9 mouse cellular contexts compared by ENCODE assay signal in genomic region chr4:114625357-114625756, GRCm38 (mm10).
DNase-seq lines count a peak whose midpoint lies in the region; ATAC-seq and TF ChIP-seq lines count a peak whose summit lies in the region.
"Had no signal": no experiment of that assay in that cellular context is flagged by ENCODE, and none has a peak within 500 bp of the region (broad histone marks: within the 10 kb centered on the region; RNA-seq: fewer than 3 reads in every experiment).

No protein-coding gene starts in this region.

- WGBS in hindbrain, embryonic 10.5 days = 7% methylated on average over 4 of the region's 4 CpGs
- under 1% methylated on average over 4 of the region's 4 CpGs for WGBS in hindbrain, embryonic 13.5 days
- 5% methylated on average over 4 of the region's 4 CpGs for WGBS in forebrain, embryonic 15.5 days
- 30% methylated on average over 4 of the region's 4 CpGs for WGBS in cerebellum, adult 2 months

- peaks cover 28% of the 10 kb centered on the region for H3K4me1 ChIP-seq in hindbrain, embryonic 10.5 days (replicated peaks)
- peaks cover 18% of the 10 kb centered on the region for H3K4me1 ChIP-seq in hindbrain, embryonic 13.5 days (replicated peaks)
- 0 out of 2 replicates have a peak, but pooled peaks cover 3% of the 10 kb centered on the region for H3K4me1 ChIP-seq in forebrain, embryonic 15.5 days
- H3K4me1 ChIP-seq in cerebellum, adult 2 months (ENCODE audit: control insufficient read depth, insufficient read depth, low read length) = no peaks in the 10 kb centered on the region

- intact Hi-C loops in heart, postnatal 10 days (cut with DNase I) = no loop called here

- no peaks in the 10 kb centered on the region for H3K9me3 ChIP-seq in hindbrain, embryonic 10.5 days
- H3K9me3 ChIP-seq in hindbrain, embryonic 13.5 days = no peaks in the 10 kb centered on the region
- no peaks in the 10 kb centered on the region for H3K9me3 ChIP-seq in forebrain, embryonic 15.5 days

- no peak overlapping the region for H3K9ac ChIP-seq in hindbrain, embryonic 13.5 days
- no peak overlapping the region for H3K9ac ChIP-seq in forebrain, embryonic 15.5 days (replicated peaks)

- H3K27me3 ChIP-seq in hindbrain, embryonic 10.5 days (ENCODE audit: insufficient read depth, poor library complexity, severe bottlenecking) = no peaks in the 10 kb centered on the region
- 0 out of 2 replicates have a peak, but pooled peaks cover 6% of the 10 kb centered on the region for H3K27me3 ChIP-seq in hindbrain, embryonic 13.5 days
- H3K27me3 ChIP-seq in forebrain, embryonic 15.5 days = no peaks in the 10 kb centered on the region
- no peaks in the 10 kb centered on the region; the same call in 1 of the 2 replicates for H3K27me3 ChIP-seq in cerebellum, adult 2 months (ENCODE audit: control insufficient read depth, insufficient read depth, low read length)

- TF ChIP-seq POLR2A in cerebellum, adult 2 months (IDR thresholded peaks at IDR 0.05; ENCODE audit: borderline replicate concordance, insufficient read depth, low read length) = no peak

- ATAC-seq in hindbrain, embryonic 13.5 days (ENCODE audit: low FRiP score) = no peak; the same call in 1 of the 2 replicates
- 0 out of 2 replicates have a peak, but pooled peaks have one; percentile 32 for ATAC-seq in forebrain, embryonic 15.5 days (replicated peaks)

- peak overlapping the region; percentile 57 for H3K27ac ChIP-seq in hindbrain, embryonic 10.5 days
- no peak overlapping the region for H3K27ac ChIP-seq in hindbrain, embryonic 13.5 days
- H3K27ac ChIP-seq in forebrain, embryonic 15.5 days (replicated peaks) = no peak overlapping the region
- no peak overlapping the region for H3K27ac ChIP-seq in cerebellum, adult 2 months (ENCODE audit: insufficient read depth, low read length)

- H3K36me3 ChIP-seq in hindbrain, embryonic 10.5 days = no peaks in the 10 kb centered on the region
- H3K36me3 ChIP-seq in hindbrain, embryonic 13.5 days = no peaks in the 10 kb centered on the region
- H3K36me3 ChIP-seq in forebrain, embryonic 15.5 days = no peaks in the 10 kb centered on the region

- no peak overlapping the region for H3K4me2 ChIP-seq in hindbrain, embryonic 13.5 days
- H3K4me2 ChIP-seq in forebrain, embryonic 15.5 days (replicated peaks) = no peak overlapping the region

- peak; percentile 38 for DNase-seq in hindbrain, embryonic 10.5 days (ENCODE audit: low spot score)
- DNase-seq in Muller cell, postnatal 12 days (ENCODE audit: inconsistent ontology term) = peak; percentile 37
- DNase-seq in lung, postnatal 4 days = peak; percentile 49 to 56
- DNase-seq in cerebellum, adult 2 months = no peak
- no peak for DNase-seq in frontal cortex, postnatal 10 days (ENCODE audit: low spot score in 2 of 2)
- DNase-seq in heart, postnatal 10 days = no peak
- DNase-seq: cerebellum, adult 11 months had no signal

- TF ChIP-seq CTCF in cerebellum, adult 2 months (IDR thresholded peaks at IDR 0.05; ENCODE audit: borderline replicate concordance, insufficient read depth, low read depth, low read length) = no peak

- H3K4me3 ChIP-seq in hindbrain, embryonic 10.5 days = no peak overlapping the region
- no peak overlapping the region for H3K4me3 ChIP-seq in hindbrain, embryonic 13.5 days
- no peak overlapping the region for H3K4me3 ChIP-seq in forebrain, embryonic 15.5 days
- H3K4me3 ChIP-seq in cerebellum, adult 2 months (replicated peaks; ENCODE audit: insufficient read depth, low read depth, low read length) = no peak overlapping the region

Comparison
In these comparisons a context has a peak if more than half of its experiments do, and no peak if none do; other contexts are left out.
1. DNase-seq: peak in hindbrain, embryonic 10.5 days (single experiment), Muller cell, postnatal 12 days (single experiment) and lung, postnatal 4 days (2 of 2); none in cerebellum, adult 2 months (0 of 2), frontal cortex, postnatal 10 days (0 of 2) and heart, postnatal 10 days (0 of 2).